Mouse (Mus musculus): Measurements from ENCODE around the gene Olfr1022.

Olfr1022 gene

DNA sequence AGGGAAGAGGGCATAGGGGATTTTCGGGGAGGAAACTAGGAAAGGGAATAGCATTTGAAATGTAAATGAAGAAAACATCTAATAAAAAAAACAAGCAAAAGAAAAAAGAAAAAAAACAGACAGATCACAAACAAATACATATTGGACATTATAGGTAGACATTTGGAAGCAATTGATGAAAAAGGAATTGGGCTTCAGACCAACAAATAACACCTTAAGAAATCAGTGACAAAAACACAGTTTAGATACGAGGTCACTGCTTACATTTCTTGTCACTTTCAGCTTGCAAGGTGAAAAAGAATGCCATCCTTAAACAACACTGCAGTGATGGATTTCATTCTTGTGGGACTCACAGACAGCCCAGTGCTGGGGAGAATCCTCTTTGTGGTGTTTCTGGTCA lies at the start of gene Olfr1022:
Gene Olfr1022 (plus strand): TSS at position 301 of the 400 bp plus-strand sequence.
- no peak for DNase-seq (ENCODE audit: low spot score)

DNA sequence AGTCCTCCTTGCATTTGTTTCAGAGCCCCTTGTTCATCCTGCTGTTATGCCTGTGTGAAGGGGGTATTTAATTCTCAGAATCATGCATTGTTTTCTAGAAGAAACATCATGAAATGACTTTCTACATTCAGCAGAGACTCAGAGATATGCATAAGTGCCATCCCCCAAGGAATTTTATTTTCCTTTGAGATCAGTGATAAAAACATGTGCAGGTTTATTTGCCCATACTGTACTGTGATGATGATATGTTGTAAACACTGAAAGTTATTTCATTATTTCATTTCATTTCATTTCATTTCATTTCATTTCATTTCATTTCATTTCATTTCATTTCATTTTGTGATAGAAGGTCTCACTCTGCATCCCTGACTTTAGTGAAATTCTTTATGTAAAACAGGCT lies 23.0 kb upstream of the Olfr1022 start, which contains the start of gene Olfr1019:
Gene Olfr1019 (minus strand): TSS at position 101 of the 400 bp plus-strand sequence.
- DNase-seq (ENCODE audit: low spot score): no peak

DNA sequence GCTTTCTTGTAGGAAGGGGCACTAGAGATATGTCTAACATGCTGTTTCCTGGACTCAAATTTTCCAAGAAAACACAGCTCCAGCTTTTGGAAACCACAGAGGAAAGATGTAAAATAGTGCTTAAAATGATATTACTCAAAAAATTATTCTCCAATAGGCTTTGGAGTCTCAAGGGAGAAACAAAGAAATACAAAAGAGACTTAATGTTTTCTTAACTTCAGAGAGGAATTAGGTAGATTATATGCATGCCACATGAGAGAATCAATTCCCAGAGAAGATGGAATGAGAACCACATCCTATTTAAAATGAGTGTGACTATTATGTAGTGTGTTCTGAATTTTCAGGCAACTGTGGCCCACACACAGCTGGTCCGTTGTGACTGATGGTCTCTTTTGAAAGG lies 21.7 kb upstream of the Olfr1022 start, which contains the start of gene Olfr1020:
Gene Olfr1020 (plus strand): TSS at position 301 of the 400 bp plus-strand sequence.
- no peak for DNase-seq (ENCODE audit: low spot score)

DNA sequence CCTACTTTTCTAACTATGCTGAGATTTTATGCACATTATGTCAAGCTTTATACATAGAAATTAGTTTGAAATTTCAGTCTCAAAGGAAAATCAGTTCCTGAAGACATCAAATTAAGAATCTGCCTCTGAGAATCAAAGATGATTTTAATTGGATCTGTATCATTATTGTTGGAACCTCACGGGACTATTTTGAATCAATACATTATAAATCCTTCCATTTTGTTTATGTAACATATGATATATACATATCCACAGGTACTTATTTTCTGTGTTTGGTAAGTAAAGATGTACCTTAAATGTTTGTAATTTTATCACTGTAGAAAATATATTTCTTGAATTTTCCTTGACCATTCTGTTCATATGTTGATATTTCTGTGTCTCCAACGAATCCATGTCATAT lies 16.9 kb downstream of the Olfr1022 start, which contains the start of gene Olfr1023:
Gene Olfr1023 (plus strand): TSS at position 301 of the 400 bp plus-strand sequence.
- DNase-seq (ENCODE audit: low spot score): no peak

DNA sequence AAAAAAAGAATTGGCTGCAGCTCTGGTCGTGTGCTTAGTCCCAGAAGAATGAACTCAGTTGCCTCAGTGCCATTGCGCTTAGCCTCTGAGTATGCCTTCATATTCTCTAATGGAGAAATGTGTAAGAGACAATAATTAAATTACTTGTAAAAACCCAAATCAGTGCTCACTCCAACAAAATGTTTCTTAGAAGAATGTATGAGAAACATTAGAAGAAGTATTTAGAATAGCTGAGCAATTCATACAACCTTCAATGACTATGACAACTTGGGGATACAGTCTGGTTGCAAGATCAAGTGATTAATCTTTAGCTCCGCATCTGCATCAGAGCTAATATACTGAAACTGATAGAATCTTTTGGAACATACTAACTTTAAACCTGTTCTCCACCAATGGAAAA lies 36.6 kb downstream of the Olfr1022 start, which contains the start of gene Olfr1024:
Gene Olfr1024 (minus strand): TSS at position 101 of the 400 bp plus-strand sequence.
- no peak for DNase-seq (ENCODE audit: low spot score)

DNA sequence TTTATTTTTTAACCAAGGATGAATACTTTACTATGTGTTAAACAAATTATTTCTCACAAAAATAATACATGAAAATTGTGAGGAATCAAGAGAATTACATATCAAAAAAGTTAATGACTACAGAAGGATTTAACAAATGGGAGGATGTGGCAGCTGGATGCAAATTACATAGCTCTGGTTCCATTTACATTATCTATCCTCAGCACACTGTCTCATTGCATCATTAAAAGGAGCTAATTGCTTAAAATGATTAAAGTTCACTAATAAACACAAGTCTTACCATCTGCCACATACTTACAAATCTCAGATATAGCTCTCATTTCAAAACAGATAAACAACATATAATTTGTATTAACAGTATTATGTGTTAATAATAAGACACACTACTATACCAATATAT lies 44.8 kb downstream of the Olfr1022 start:
- DNase-seq (ENCODE audit: low spot score): no peak

DNA sequence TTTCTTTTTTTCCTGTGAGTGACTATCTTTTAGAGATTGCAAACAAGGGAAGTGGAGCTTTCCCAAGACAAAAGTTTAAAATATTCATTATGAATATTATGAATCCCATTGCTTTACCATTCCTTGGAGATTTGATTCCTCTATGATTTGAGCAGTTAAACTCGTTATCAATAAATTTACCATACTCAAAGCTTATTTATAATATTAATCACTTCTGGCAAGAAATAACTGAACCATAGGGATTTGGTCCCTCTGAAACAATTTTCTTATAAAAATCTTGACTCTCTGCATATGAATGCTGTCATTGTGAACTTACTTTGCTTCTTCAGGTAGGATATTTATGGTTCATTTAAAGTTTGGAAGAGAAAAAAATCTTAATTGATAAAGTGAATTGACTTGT lies 46.5 kb downstream of the Olfr1022 start, which contains the start of gene Olfr1025-ps1:
Gene Olfr1025-ps1 (plus strand): TSS at position 301 of the 400 bp plus-strand sequence.
- DNase-seq (ENCODE audit: low spot score): no peak
